Mouse (Mus musculus): ENCODE data around the gene Rnf207.

The Rnf207 gene

DNA sequence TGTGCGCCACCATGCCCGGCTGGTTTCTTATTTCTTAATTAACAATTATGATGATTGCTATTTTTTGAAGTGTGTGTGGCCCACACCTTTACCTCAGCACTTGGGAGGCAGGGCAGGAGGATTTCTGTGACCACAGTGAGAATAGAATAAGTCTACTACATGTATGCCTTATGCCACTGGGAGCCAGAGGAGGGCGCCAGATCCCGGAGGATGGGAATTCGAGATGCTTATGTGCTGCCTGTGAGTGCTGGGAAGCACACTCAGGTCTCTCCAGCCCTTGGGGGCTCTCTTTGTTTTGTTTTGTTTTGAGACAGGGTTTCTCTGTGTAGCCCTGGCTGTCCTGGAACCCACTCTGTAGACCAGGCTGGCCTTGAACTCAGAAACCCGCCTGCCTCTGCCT, 9.9 kb upstream of the Rnf207 start:
- no peak for DNase-seq

DNA sequence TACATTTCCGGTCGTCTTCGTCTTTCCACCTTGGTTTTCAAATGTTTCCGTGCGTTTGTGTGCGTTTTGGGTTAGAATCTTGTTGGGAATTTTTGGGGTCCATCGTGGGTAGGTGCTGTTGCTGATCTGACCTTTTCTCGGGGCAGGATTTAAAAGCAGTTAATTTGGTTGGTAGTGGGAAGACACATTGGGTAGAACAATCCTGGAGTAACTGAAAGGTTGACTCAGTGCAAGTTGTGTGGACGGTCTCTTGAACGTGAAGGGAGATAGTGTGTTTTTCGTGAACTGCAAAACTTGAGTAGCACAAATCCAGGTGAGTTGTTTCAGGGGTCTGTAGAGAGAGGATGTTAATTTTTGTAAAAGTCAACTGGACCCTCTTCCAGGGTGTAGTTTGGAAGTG, 7.8 kb upstream of the Rnf207 start:
- DNase-seq = no peak

GRCm38 (mm10) chr4:152325574-152326411, 7.0 kb upstream of the Rnf207 start, which contains the start of gene Rpl22:
Gene Rpl22, plus strand, starts transcription at chr4:152325742.
- DNase-seq = peak; percentile 95 to 97

GRCm38 (mm10) chr4:152324641-152325562, 6.1 kb upstream of the Rnf207 start:
- DNase-seq = no peak

DNA sequence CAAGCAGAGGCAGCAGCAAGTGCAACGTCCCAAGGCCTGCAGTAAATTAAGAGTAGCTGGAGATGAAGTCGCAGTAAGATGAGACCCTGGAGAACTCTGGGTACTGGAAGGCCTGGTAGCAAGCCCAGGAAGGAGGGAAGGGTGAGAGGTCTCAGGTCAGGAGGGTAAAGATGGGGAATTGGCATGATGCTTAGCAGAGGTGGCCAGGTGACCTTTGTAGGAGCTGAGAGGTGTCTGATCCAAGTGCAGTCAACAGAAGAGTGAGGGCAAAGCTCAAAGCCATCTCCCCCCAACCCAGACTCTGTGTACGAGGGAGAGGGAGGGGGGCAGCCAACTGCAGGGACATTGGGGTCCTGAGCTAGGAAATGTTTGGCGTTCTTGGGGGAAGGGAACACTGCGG, 2.7 kb upstream of the Rnf207 start:
- peak; percentile 42 to 50 for DNase-seq

GRCm38 (mm10) chr4:152317631-152318033, 1.2 kb downstream of the Rnf207 start:
- no peak for DNase-seq

- DNase-seq = no peak
These were observed 3.1 kb downstream of the Rnf207 start for GRCm38 (mm10) chr4:152315498-152316213.

DNA sequence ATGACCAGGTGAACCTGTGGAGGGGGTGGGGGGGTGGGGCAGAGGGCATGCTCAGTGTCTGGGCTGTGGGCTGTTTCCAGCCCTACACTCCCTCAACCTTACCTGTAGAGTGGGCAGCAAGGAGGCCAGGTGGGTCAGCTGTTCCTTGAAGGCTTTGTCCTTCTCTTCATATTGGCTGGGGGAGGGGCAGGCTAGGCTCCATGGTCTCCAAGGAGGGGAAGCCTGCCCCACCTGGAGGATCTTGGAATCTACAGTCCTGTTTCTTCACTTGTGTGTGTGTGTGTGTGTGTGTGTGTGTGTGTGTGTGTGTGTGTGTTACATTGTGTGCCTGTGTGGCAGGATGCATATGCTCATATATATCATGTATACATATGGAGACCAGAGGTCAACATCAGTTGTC, 4.9 kb downstream of the Rnf207 start:
- no peak for DNase-seq

DNA sequence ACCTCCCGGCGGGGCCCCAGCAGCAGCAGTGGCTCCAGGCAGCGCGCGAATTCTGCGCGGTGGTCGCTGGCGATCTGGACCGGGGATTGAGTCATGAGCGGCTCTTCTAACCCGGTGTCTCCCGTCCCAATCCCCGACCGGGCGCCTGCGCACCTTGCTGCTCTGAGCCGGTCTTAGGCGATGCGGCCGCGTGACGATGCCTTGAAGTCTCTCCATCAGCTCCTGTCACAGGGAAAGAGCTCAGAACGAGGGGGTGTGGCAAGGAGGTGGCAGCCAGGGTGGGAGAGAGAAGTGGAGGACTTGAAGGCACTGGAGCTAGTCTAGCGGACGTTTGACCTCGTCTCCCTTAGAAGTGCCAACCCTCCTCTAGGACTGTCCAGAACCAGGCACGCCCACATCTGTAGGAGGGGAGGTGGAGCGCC, 5.6 kb downstream of the Rnf207 start:
- DNase-seq = no peak

GRCm38 (mm10) chr4:152312186-152312585, 6.6 kb downstream of the Rnf207 start:
- no peak for DNase-seq

DNA sequence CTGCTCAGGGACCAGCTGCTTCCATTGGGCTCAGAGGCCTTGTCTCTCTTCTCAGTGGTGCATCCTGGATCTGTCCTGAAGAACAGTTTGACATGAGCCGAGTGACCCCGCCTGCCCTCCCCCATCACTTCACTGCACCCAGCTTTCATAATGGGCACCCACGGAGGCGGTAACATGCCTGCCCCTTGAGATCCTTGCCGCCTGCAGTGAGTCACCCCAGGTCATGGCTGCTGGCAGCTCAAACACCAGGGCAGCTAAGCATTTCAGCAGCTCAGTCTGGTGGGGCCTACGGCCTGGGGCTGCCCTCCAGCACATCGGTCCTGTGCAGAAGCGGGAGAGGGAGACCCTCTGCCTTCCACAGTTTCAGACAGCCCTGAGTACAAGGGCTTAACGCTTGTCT, 11.3 kb downstream of the Rnf207 start:
- DNase-seq = no peak

DNA sequence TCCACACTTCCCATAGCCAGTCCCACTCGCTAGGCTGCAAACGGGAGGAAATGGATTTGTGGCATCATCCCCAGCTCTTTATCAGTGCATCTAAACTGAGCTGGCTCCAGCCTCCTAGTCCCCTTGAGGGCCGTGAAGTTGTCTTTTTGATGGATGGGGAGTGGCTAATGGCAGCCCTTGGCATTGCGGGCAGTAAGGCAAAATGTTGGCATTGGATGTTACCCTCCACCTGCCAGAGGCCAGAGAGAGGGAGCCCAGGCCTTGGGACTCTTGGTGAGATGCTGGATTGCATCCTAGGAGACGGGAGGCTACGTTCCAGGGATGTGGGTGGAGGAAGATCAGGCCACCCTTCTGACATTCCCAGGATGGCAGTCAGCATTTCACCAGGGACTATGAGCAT, 12.8 kb downstream of the Rnf207 start:
- DNase-seq = no peak

DNA sequence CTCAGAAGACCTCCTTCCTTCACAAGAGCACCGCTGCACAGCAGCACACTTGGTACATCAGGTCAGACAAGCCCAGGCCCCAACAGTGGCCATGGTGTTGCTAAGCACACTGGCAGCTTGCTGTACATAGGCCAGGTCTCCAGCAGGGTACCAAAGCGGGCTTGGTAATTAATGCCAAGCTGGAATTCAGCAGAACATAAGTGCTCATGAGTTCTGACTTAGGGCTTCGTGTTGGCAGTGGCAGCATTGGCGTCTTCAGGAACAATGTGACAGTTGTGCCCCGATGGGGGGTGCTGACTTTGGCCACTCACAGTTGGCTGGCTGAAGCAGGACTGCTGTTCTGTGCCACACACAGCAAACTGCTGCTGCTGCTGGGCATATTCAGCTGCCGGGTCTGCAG, 14.1 kb downstream of the Rnf207 start:
- no peak for DNase-seq

GRCm38 (mm10) chr4:152303172-152303571, 15.6 kb downstream of the Rnf207 start:
- DNase-seq = peak; percentile 61 to 75

- peak; percentile 61 to 64 for DNase-seq
These were observed 16.8 kb downstream of the Rnf207 start for GRCm38 (mm10) chr4:152302012-152302411.

- DNase-seq = no peak
These were observed 18.4 kb downstream of the Rnf207 start for GRCm38 (mm10) chr4:152300375-152300774.

- no peak for DNase-seq
These were observed 20.0 kb downstream of the Rnf207 start for GRCm38 (mm10) chr4:152298836-152299235.

DNA sequence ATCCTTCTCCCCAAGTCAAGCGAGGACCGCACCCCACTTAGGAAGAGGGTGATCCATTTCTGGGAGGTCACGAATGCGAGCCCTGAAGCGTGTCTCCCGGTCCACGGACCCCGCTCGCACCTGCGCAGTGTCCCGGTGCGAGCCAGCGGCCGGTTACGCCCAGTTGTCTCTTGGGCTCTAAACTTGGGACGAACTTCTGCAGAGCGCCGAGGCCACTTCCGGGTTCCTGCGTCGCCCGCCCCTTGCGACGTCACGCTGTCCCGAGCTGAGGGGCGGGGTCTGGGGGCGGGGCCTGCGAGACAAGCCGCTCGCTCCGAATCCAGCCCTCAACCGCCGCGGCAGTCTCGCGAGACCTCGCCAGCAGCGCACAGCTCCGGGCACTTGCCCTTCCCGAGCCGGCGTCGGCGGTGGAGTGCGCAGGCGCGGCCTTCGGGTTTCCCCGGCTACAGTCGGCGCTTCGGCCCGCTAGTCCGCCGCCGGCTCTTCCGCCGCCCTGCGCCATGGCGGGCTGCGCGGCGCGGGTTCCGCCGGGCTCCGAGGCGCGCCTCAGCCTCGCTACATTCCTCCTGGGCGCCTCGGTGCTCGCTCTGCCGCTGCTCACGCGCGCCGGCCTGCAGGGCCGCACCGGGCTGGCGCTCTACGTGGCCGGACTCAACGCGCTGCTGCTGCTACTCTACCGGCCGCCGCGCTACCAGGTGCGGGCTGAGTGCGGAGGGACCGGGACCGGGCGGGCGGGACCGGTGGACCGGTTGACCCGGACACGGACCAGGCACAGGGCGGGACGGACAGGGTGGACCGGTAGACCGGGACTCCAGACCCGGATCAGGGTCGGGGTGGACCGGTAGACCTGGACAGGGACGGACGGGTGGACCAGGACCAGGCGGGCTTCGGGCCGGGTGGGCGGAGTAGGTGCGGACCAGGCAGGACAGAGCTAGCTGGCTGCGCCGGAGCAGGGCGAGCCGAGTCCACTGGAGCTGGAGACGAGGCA, 21.6 kb downstream of the Rnf207 start, which contains the start of gene Icmt:
Gene Icmt, plus strand, starts transcription at position 354 of the 988 bp plus-strand sequence.
- DNase-seq = peak; percentile 98

GRCm38 (mm10) chr4:152296371-152296770, 22.4 kb downstream of the Rnf207 start:
- DNase-seq = no peak

DNA sequence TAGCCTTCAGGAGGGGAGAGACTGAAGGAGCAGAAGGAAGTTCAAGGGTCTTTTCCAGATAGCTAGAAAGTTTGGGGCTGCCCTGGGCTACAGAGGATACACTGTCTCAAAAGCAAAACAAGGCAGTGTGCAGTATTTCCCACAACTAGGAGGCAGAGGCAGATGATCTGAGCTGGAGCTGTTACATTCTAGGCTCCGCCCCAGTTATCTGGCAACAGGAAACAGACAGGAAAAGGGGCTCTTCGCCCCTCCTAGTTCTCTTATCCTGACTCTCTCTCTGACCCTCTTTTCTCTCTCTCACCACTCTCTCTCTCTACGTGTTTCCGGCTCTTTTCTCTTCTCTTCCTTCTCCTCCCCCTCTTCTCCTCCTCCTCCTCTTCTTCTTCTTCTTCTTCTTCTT, 22.9 kb downstream of the Rnf207 start:
- no peak for DNase-seq

DNA sequence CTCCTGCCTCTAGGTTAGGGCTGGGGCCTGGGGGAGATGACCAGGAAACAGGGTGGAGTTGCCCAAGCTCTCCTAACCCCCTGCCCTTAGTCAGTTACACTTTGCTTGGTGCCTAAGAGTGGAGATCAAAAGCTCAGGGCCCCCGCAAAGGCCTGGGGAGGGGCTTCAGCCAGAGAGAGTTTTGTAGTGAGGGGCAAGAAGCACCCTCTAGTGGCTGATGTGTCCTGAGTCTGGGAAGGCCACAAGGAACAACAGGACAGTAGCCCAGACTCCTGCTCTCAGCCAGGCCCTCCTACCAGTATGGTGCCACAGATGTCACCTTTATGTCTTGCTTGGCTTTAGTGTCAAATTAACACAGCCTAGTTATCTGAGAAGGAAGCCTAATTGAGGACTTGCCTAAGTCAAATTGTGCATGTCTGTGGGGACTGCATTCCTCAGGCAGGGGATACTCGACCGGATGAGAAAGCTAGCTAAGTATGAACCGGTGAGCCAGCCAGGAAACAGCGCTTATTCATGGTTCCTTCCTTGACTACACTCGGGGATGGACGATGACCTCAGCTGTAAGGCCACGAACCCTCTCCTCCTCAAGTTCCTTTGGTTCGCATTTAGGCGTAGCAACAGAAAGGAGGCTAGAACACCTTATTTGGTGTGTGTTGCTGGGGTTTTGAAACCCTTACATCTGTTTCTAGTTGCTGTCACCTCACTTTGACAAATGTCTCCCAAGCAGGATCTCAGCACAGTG, 24.4 kb downstream of the Rnf207 start:
- DNase-seq = no peak
